Mouse (Mus musculus) forebrain, embryonic 10.5 days (tissue): Measurements from ENCODE around the gene Gdf15. TPM values are rescaled to one million over a fixed set of nuclear protein-coding genes. Genes with fewer than 3 reads are reported as not detected.

ENCODE experiments used
- polyA plus RNA-seq: library from polyadenylated mRNA; unstranded; fragments of >200 nt; fragmentation: Nextera tagmentation; extraction: Ambion mirVana; gene quantifications from 2 replicates; pipeline ENCODE4 v1.2.1, GENCODE M21; 2016

Gdf15 gene
- polyA plus RNA-seq, 1 experiment from 2014 or later, result not detected

Other genes starting within 250 kb of the Gdf15 start
- 14.8 and 16.4 TPM in 2 replicates for gene Crtc1, start 192.9 kb downstream of the Gdf15 start, polyA plus RNA-seq
- 19.9 and 20.2 TPM in 2 replicates for gene Klhl26, start 155.5 kb downstream of the Gdf15 start, polyA plus RNA-seq
- gene Tmem59l, start 145.1 kb downstream of the Gdf15 start, polyA plus RNA-seq, result 16.7 and 19.5 TPM in 2 replicates
- gene Crlf1, start 139.3 kb downstream of the Gdf15 start, polyA plus RNA-seq, result 34.1 and 48.4 TPM in 2 replicates
- gene Rex1bd, start 125.7 kb downstream of the Gdf15 start, polyA plus RNA-seq, result 126 and 136 TPM in 2 replicates
- gene Uba52, start 121.7 kb downstream of the Gdf15 start, polyA plus RNA-seq, result 879 and 899 TPM in 2 replicates
- gene Fkbp8, start 104.7 kb downstream of the Gdf15 start, polyA plus RNA-seq, result 295 and 303 TPM in 2 replicates
- gene Kxd1, start 104.5 kb downstream of the Gdf15 start, polyA plus RNA-seq, result 52.6 and 57.2 TPM in 2 replicates
- gene Ell, start 93.0 kb downstream of the Gdf15 start, polyA plus RNA-seq, result 20.8 and 22.7 TPM in 2 replicates
- 166 and 170 TPM in 2 replicates for gene Isyna1, start 38.1 kb downstream of the Gdf15 start, polyA plus RNA-seq
- 74.4 and 84.1 TPM in 2 replicates for gene Ssbp4, start 23.6 kb downstream of the Gdf15 start, polyA plus RNA-seq
- gene Lrrc25, start 16.3 kb downstream of the Gdf15 start, polyA plus RNA-seq, result 0.49 and 0.87 TPM in 2 replicates
- gene Pgpep1, start 27.9 kb upstream of the Gdf15 start, polyA plus RNA-seq, result 40.5 and 49.3 TPM in 2 replicates
- 336 and 339 TPM in 2 replicates for gene Lsm4, start 40.8 kb upstream of the Gdf15 start, polyA plus RNA-seq
- gene Jund, start 66.5 kb upstream of the Gdf15 start, polyA plus RNA-seq, result 49.6 and 50.9 TPM in 2 replicates
- 0.02 TPM in 1 of 2 replicates, not detected in the other for gene Iqcn, start 71.0 kb upstream of the Gdf15 start, polyA plus RNA-seq
- not detected in 2 replicates for gene Gm3336, start 86.1 kb upstream of the Gdf15 start, polyA plus RNA-seq
- 0.38 and 0.68 TPM in 2 replicates for gene Pde4c, start 91.3 kb upstream of the Gdf15 start, polyA plus RNA-seq
- 10.5 and 12.2 TPM in 2 replicates for gene Rab3a, start 122.2 kb upstream of the Gdf15 start, polyA plus RNA-seq
- gene Mpv17l2, start 128.5 kb upstream of the Gdf15 start, polyA plus RNA-seq, result 30.8 and 34.3 TPM in 2 replicates
- gene Pik3r2, start 144.3 kb upstream of the Gdf15 start, polyA plus RNA-seq, result 67.1 and 69.2 TPM in 2 replicates
- 12.0 and 14.9 TPM in 2 replicates for gene Mast3, start 172.6 kb upstream of the Gdf15 start, polyA plus RNA-seq
- gene Il12rb1, start 176.0 kb upstream of the Gdf15 start, polyA plus RNA-seq, result 0.12 TPM in 1 of 2 replicates, not detected in the other
- gene Arrdc2, start 207.3 kb upstream of the Gdf15 start, polyA plus RNA-seq, result 4.8 and 5.7 TPM in 2 replicates
- 4.7 and 5.9 TPM in 2 replicates for gene Kcnn1, start 230.8 kb upstream of the Gdf15 start, polyA plus RNA-seq
- 184 and 186 TPM in 2 replicates for gene Ccdc124, start 241.5 kb upstream of the Gdf15 start, polyA plus RNA-seq